Mouse (Mus musculus) CH12.LX (cell line): ENCODE data around the gene Slc25a44. TPM values are rescaled to one million over a fixed set of nuclear protein-coding genes. Genes with fewer than 3 reads are reported as not detected.

Experiments
- DNase-seq: peaks from one replicate; pipeline ENCODE4 v3.0.0-alpha.2; 2013; ENCODE audit errors: extremely low read depth
- H3K27ac ChIP-seq: 2 replicates; pipeline ENCODE4 v1.5.1; 2012; ENCODE audit warnings: low read depth, mild to moderate bottlenecking, control low read depth, moderate library complexity; ENCODE audit not compliant: insufficient read depth
- H3K27me3 ChIP-seq: replicated peaks from 2 replicates; pipeline ENCODE3; 2012; ENCODE audit warnings: inconsistent platforms
- H3K36me3 ChIP-seq, 2 experiments: replicated peaks in 1 of 2; 2 replicates each; pipeline versions ENCODE3 to v1.6.1; 2012; ENCODE audit warnings: inconsistent platforms in 1 of 2, low read length in 1 of 2, mild to moderate bottlenecking in 1 of 2, mixed read lengths in 1 of 2, moderate library complexity in 1 of 2; ENCODE audit not compliant: control insufficient read depth in 1 of 2, insufficient read depth in 1 of 2
- H3K4me1 ChIP-seq, 2 experiments: 2 replicates each; pipeline ENCODE4 v1.6.1; 2012; ENCODE audit warnings: inconsistent platforms in 1 of 2, moderate library complexity in 1 of 2; ENCODE audit not compliant: insufficient read depth in 2 of 2, control insufficient read depth in 1 of 2
- H3K4me2 ChIP-seq: 2 replicates; pipeline ENCODE4 v1.6.1; 2012; ENCODE audit warnings: low read depth, mild to moderate bottlenecking, control low read depth; ENCODE audit not compliant: poor library complexity, insufficient read depth, severe bottlenecking
- H3K4me3 ChIP-seq, 3 experiments: fragments of 150-350 bp in 1 of 3; sonication (generic) in 1 of 3; replicated peaks in 1 of 3; 2 replicates each; pipeline versions ENCODE3 to v1.5.1; 2011 to 2012; ENCODE audit warnings: low read depth in 2 of 3, low read length in 2 of 3, mild to moderate bottlenecking in 2 of 3, moderate library complexity in 2 of 3, control low read depth in 1 of 3, improper control_type of control experiment in 1 of 3, inconsistent platforms in 1 of 3, mixed read lengths in 1 of 3; ENCODE audit not compliant: poor library complexity in 1 of 3
- H3K79me2 ChIP-seq: replicated peaks from 2 replicates; pipeline ENCODE4 v1.6.1; 2012; ENCODE audit warnings: mild to moderate bottlenecking, moderate library complexity; ENCODE audit not compliant: control insufficient read depth, poor library complexity, insufficient read depth, severe bottlenecking; ENCODE audit errors: extremely low read depth
- H3K9ac ChIP-seq: 2 replicates; pipeline ENCODE4 v1.6.1; 2012; ENCODE audit warnings: low read depth, mild to moderate bottlenecking, control low read depth, moderate library complexity; ENCODE audit not compliant: insufficient read depth
- H3K9me3 ChIP-seq: replicated peaks from 2 replicates; pipeline ENCODE3; 2012; ENCODE audit warnings: low read length, inconsistent platforms, mixed read lengths
- BHLHE40 ChIP-seq: IDR thresholded peaks from 2 replicates; pipeline ENCODE4 v1.6.1; 2011; ENCODE audit warnings: mild to moderate bottlenecking, low read depth, low read length, improper control_type of control experiment
- CTCF ChIP-seq, 2 experiments: IDR thresholded peaks in 1 of 2; conservative IDR thresholded peaks in 1 of 2; 2 replicates each; pipeline ENCODE4 v1.5.1; 2011 to 2012; ENCODE audit warnings: low read depth in 2 of 2, low read length in 2 of 2, improper control_type of control experiment in 1 of 2, inconsistent platforms in 1 of 2, mild to moderate bottlenecking in 1 of 2, moderate library complexity in 1 of 2
- E2F4 ChIP-seq: IDR thresholded peaks from 2 replicates; pipeline ENCODE4 v1.6.1; 2011; ENCODE audit warnings: low read depth, low read length, improper control_type of control experiment; ENCODE audit not compliant: insufficient replicate concordance
- ELF1 ChIP-seq: IDR thresholded peaks from 2 replicates; pipeline ENCODE4 v1.6.1; 2014; ENCODE audit warnings: low read depth, mild to moderate bottlenecking, inconsistent platforms, low read length, improper control_type of control experiment
- EP300 ChIP-seq: IDR thresholded peaks from 2 replicates; pipeline ENCODE4 v1.6.1; 2011; ENCODE audit warnings: low read length, improper control_type of control experiment
- GABPA ChIP-seq: IDR thresholded peaks from 2 replicates; pipeline ENCODE4 v1.6.1; 2012; ENCODE audit warnings: low read depth, low read length, improper control_type of control experiment, inconsistent platforms; ENCODE audit not compliant: insufficient replicate concordance
- IRF4 ChIP-seq: IDR thresholded peaks from 2 replicates; pipeline ENCODE4 v1.6.1; 2014; ENCODE audit warnings: low read depth, mild to moderate bottlenecking, inconsistent platforms, low read length, improper control_type of control experiment
- JUN ChIP-seq: IDR thresholded peaks from 2 replicates; pipeline ENCODE4 v1.6.1; 2011; ENCODE audit warnings: low read depth, mild to moderate bottlenecking, low read length, improper control_type of control experiment, moderate library complexity; ENCODE audit not compliant: insufficient read depth
- JUND ChIP-seq: conservative IDR thresholded peaks from 2 replicates; pipeline ENCODE4 v1.6.1; 2011; ENCODE audit warnings: low read depth, low read length, improper control_type of control experiment
- MAFK ChIP-seq: IDR thresholded peaks from 2 replicates; pipeline ENCODE4 v1.6.1; 2011; ENCODE audit warnings: low read length, improper control_type of control experiment; ENCODE audit not compliant: insufficient replicate concordance
- MAX ChIP-seq: IDR thresholded peaks from 2 replicates; pipeline ENCODE4 v1.6.1; 2011; ENCODE audit warnings: low read length, improper control_type of control experiment
- MAZ ChIP-seq: IDR thresholded peaks from 2 replicates; pipeline ENCODE4 v1.6.1; 2012; ENCODE audit warnings: low read depth, mild to moderate bottlenecking, inconsistent platforms, low read length, improper control_type of control experiment, moderate library complexity
- MEF2A ChIP-seq: IDR thresholded peaks from 2 replicates; pipeline ENCODE4 v1.6.1; 2014; ENCODE audit warnings: low read depth, mild to moderate bottlenecking, inconsistent platforms, low read length, improper control_type of control experiment, borderline replicate concordance
- PAX5 ChIP-seq: IDR thresholded peaks from 2 replicates; pipeline ENCODE4 v1.6.1; 2012; ENCODE audit warnings: low read length, inconsistent platforms, mixed read lengths
- POLR2A ChIP-seq: IDR thresholded peaks from 2 replicates; pipeline ENCODE4 v1.6.1; 2011; ENCODE audit warnings: low read depth, mild to moderate bottlenecking, improper control_type of control experiment, low read length
- RAD21 ChIP-seq: IDR thresholded peaks from 2 replicates; pipeline ENCODE4 v1.6.1; 2011; ENCODE audit warnings: low read depth, mild to moderate bottlenecking, low read length, improper control_type of control experiment, moderate library complexity
- RCOR1 ChIP-seq: conservative IDR thresholded peaks from 2 replicates; pipeline ENCODE4 v1.6.1; 2012; ENCODE audit warnings: low read depth, mild to moderate bottlenecking, inconsistent platforms, low read length, improper control_type of control experiment
- SIN3A ChIP-seq: IDR thresholded peaks from 2 replicates; pipeline ENCODE4 v1.6.1; 2012; ENCODE audit warnings: low read length, improper control_type of control experiment, inconsistent platforms
- SMC3 ChIP-seq: IDR thresholded peaks from 2 replicates; pipeline ENCODE4 v1.6.1; 2011; ENCODE audit warnings: low read depth, low read length, improper control_type of control experiment
- TCF12 ChIP-seq: IDR thresholded peaks from 2 replicates; pipeline ENCODE4 v1.6.1; 2014; ENCODE audit warnings: low read depth, mild to moderate bottlenecking, inconsistent platforms, low read length, improper control_type of control experiment
- UBTF ChIP-seq: IDR thresholded peaks from 2 replicates; pipeline ENCODE4 v1.6.1; 2012; ENCODE audit warnings: low read depth, mild to moderate bottlenecking, inconsistent platforms, low read length, improper control_type of control experiment, moderate library complexity
- USF1 ChIP-seq: IDR thresholded peaks from 2 replicates; pipeline ENCODE4 v1.6.1; 2014; ENCODE audit warnings: low read depth, mild to moderate bottlenecking, inconsistent platforms, low read length, improper control_type of control experiment
- USF2 ChIP-seq: conservative IDR thresholded peaks from 2 replicates; pipeline ENCODE4 v1.6.1; 2011; ENCODE audit warnings: low read depth, low read length, improper control_type of control experiment
- ZC3H11A ChIP-seq: IDR thresholded peaks from 2 replicates; pipeline ENCODE4 v1.6.1; 2012; ENCODE audit warnings: low read depth, mild to moderate bottlenecking, inconsistent platforms, low read length, improper control_type of control experiment
- ZMIZ1 ChIP-seq: IDR thresholded peaks from 2 replicates; pipeline ENCODE4 v1.6.1; 2012; ENCODE audit warnings: low read depth, mild to moderate bottlenecking, inconsistent platforms, low read length, improper control_type of control experiment
- dilution Hi-C: fragments of 300-500 bp; cut with MboI; formaldehyde crosslinking; loops from 2 replicates; pipeline ENCODE4 v1.14.3; 2020; ENCODE audit warnings: low sequenced_read_pairs; ENCODE audit not compliant: extremely low pct_unique_long_range_greater_than_20kb, extremely low pct_ligation_motif_present
- in situ Hi-C: fragments of 300-500 bp; cut with MboI; formaldehyde crosslinking; loops from 3 replicates; pipeline ENCODE4 v1.14.3; 2019; ENCODE audit warnings: low sequenced_read_pairs, low pct_ligation_motif_present, low pct_unique_long_range_greater_than_20kb, mixed read lengths
- polyA plus RNA-seq: library from polyadenylated mRNA; unstranded; fragments of >175 nt; gene quantifications from 2 replicates; pipeline ENCODE4 v1.2.1, GENCODE M21; 2012; ENCODE audit warnings: low read depth; ENCODE audit not compliant: insufficient read length
- total RNA-seq, 2 experiments: library from RNA; depleted of rRNA; stranded (reverse); fragments of 300-350 nt in 1 of 2; fragments of >200 nt in 1 of 2; gene quantifications; 2 replicates each; pipeline ENCODE4 v1.2.3; 2012 to 2014

Slc25a44 gene
- total and polyA plus RNA-seq, 3 experiments: 8.9 to 17.5 (median 13.2) TPM

- Histone ChIP-seq H3K36me3 (no peaks in the 10 kb centered on the region), H3K4me3 (no peak overlapping the region), H3K27me3 (peaks cover 1% of the 10 kb centered on the region), H3K4me2 (no peak overlapping the region), H3K9ac (no peak overlapping the region), H3K79me2 (no peaks in the 10 kb centered on the region), H3K9me3 (peaks cover 5% of the 10 kb centered on the region), H3K4me1 (peaks cover 0 to 4% of the 10 kb centered on the region in 2 experiments; a peak in 3 of 4 replicates), H3K27ac (no peak overlapping the region)
- TF ChIP-seq USF2 (no peak), RAD21 (no peak), E2F4 (no peak), GABPA (no peak), TCF12 (no peak), POLR2A (no peak), MAFK (no peak), IRF4 (no peak), BHLHE40 (no peak), EP300 (no peak), USF1 (no peak), MAX (no peak), RCOR1 (no peak), JUND (no peak), JUN (no peak), UBTF (no peak), MEF2A (no peak), SMC3 (no peak), CTCF (conservative IDR thresholded peaks at IDR 0.05 in 1 of 2, IDR thresholded peaks at IDR 0.05 in 1 of 2; ENCODE audit: low read depth in 2 of 2, low read length in 2 of 2) (no peak)
- dilution Hi-C loops (no loop called here), in situ Hi-C loops (no loop called here)
- no peak for DNase-seq
Observed at GRCm38 (mm10) chr3:88470943-88471479, 46.1 kb upstream of the Slc25a44 start.

- DNase-seq: no peak
- H3K27ac ChIP-seq: no peak overlapping the region
- dilution Hi-C loops (no loop called here), in situ Hi-C loops (no loop called here)
- TF ChIP-seq POLR2A (no peak), SMC3 (no peak), RCOR1 (no peak), SIN3A (no peak), EP300 (no peak), PAX5 (no peak), ZC3H11A (no peak), MAZ (no peak), USF2 (no peak), ELF1 (no peak), ZMIZ1 (no peak), CTCF (conservative IDR thresholded peaks at IDR 0.05 in 1 of 2, IDR thresholded peaks at IDR 0.05 in 1 of 2; ENCODE audit: low read depth in 2 of 2, low read length in 2 of 2) (no peak), TCF12 (no peak)
- no peak overlapping the region for H3K4me3 ChIP-seq
- H3K9me3 ChIP-seq: peaks cover 5% of the 10 kb centered on the region
- H3K79me2 ChIP-seq: no peaks in the 10 kb centered on the region
- peaks cover 1% of the 10 kb centered on the region for H3K27me3 ChIP-seq
- H3K9ac ChIP-seq: no peak overlapping the region
- H3K36me3 ChIP-seq: no peaks in the 10 kb centered on the region
- H3K4me2 ChIP-seq: no peak overlapping the region
- peaks cover 8 to 16% of the 10 kb centered on the region in 2 experiments for H3K4me1 ChIP-seq
Observed at GRCm38 (mm10) chr3:88469466-88469865, 44.5 kb upstream of the Slc25a44 start.
